In the genomic region with DNA sequence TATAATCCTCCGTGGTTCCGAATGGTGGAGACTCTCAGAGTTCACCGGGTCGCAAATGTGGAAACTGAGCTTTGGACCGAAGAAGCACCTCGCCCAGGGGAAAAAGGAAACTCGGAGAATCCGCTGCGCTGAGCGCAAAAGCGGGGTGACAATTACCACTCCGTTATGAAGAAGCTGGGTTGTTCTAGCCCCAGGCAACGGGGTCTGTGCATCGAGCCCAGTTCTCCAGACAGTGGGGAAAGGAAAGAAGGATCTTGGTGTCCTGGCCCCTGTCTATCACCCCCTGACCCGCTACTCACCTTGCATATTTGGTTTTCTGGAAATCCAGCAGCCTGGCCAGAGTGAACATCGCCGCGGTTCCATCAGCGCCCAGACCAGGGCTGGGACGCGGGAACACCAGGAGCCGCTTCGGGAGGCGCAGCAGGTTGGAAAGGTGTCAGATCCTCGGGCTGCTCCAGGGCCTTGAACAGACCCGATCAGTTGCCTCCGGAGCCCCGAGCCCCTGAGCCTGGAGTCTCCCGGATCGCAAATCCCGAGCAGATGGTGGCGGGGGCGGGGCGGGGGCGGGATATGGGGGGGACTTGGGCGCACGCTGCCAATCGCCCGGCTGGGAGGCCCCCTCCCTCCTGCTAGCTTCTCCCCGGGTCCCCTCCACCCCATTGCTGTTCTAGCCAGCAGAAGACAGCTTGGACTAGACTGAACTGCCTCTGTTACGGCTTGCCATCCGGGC, we compare ENCODE assay signal across 8 mouse cellular contexts. TPM values are rescaled to one million over a fixed set of nuclear protein-coding genes. Genes with fewer than 3 reads are reported as not detected.
DNase-seq lines count a peak whose midpoint lies in the region; ATAC-seq lines count a peak whose summit lies in the region.

A gene (minus strand): TSS at position 542 of the 730 bp plus-strand sequence.

- H3K36me3 ChIP-seq in kidney, embryonic 16.5 days (ENCODE audit: insufficient read depth, low read length) = no peaks in the 10 kb centered on the region
- H3K36me3 ChIP-seq in forebrain, embryonic 16.5 days (ENCODE audit: control insufficient read depth, insufficient read depth) = no peaks in the 10 kb centered on the region
- no peaks in the 10 kb centered on the region for H3K36me3 ChIP-seq in midbrain, embryonic 16.5 days (ENCODE audit: control insufficient read depth, insufficient read depth, low read length)

- no peaks in the 10 kb centered on the region for H3K9me3 ChIP-seq in kidney, embryonic 16.5 days (ENCODE audit: low read length)
- H3K9me3 ChIP-seq in forebrain, embryonic 16.5 days (ENCODE audit: control insufficient read depth, low read length) = no peaks in the 10 kb centered on the region
- no peaks in the 10 kb centered on the region for H3K9me3 ChIP-seq in midbrain, embryonic 16.5 days (replicated peaks; ENCODE audit: control insufficient read depth, low read length, poor library complexity, severe bottlenecking)

- no peak for DNase-seq in kidney, adult 8-10 months
- DNase-seq in left cerebral cortex, adult 18-20 months (ENCODE audit: low spot score in 2 of 2) = peak; percentile 41 to 69
- no peak for DNase-seq in B cell, adult 2 months

- no peaks in the 10 kb centered on the region for H3K4me1 ChIP-seq in kidney, embryonic 16.5 days (ENCODE audit: insufficient read depth, low read length)
- H3K4me1 ChIP-seq in brown adipose tissue, adult 24 weeks (ENCODE audit: control insufficient read depth, insufficient read depth, insufficient read length, low read length) = peaks cover 7% of the 10 kb centered on the region
- peaks cover 21% of the 10 kb centered on the region for H3K4me1 ChIP-seq in forebrain, embryonic 16.5 days (replicated peaks; ENCODE audit: control insufficient read depth, insufficient read depth, low read length)
- no peaks in the 10 kb centered on the region; the same call in none of the 2 replicates for H3K4me1 ChIP-seq in midbrain, embryonic 16.5 days (ENCODE audit: control insufficient read depth, insufficient read depth, low read length)

- peak within 1 kb of the TSS; percentile 37 for H3K4me3 ChIP-seq in kidney, embryonic 16.5 days (ENCODE audit: low read length)
- peak within 1 kb of the TSS; percentile 13 for H3K4me3 ChIP-seq in brown adipose tissue, adult 24 weeks (ENCODE audit: insufficient read depth, low read depth, low read length)
- peak within 1 kb of the TSS; percentile 81 for H3K4me3 ChIP-seq in forebrain, embryonic 16.5 days (replicated peaks; ENCODE audit: low read length)
- H3K4me3 ChIP-seq in midbrain, embryonic 16.5 days (ENCODE audit: low read depth, low read length) = peak within 1 kb of the TSS; percentile 62

- ATAC-seq in kidney, embryonic 16.5 days (ENCODE audit: low FRiP score, low TSS enrichment) = peak; percentile 51
- ATAC-seq in forebrain, embryonic 16.5 days = peak; percentile 92
- peak; percentile 85 for ATAC-seq in midbrain, embryonic 16.5 days
- ATAC-seq in megakaryocyte, adult 5-6 weeks (ENCODE audit: poor library complexity, severe bottlenecking) = no peak

- 3% methylated on average over 40 of the region's 42 CpGs for WGBS in kidney, embryonic 16.5 days
- 2% methylated on average over 42 of the region's 42 CpGs for WGBS in forebrain, embryonic 16.5 days
- WGBS in midbrain, embryonic 16.5 days = 2% methylated on average over 35 of the region's 42 CpGs

- H3K27me3 ChIP-seq in kidney, embryonic 16.5 days (ENCODE audit: insufficient read depth, low read length) = peaks cover 15% of the 10 kb centered on the region; the same call in 1 of the 2 replicates
- H3K27me3 ChIP-seq in forebrain, embryonic 16.5 days (replicated peaks; ENCODE audit: control insufficient read depth, insufficient read depth, low read length) = no peaks in the 10 kb centered on the region
- H3K27me3 ChIP-seq in midbrain, embryonic 16.5 days (ENCODE audit: control insufficient read depth, insufficient read depth, low read depth, low read length) = no peaks in the 10 kb centered on the region

- H3K9ac ChIP-seq in kidney, embryonic 16.5 days (replicated peaks; ENCODE audit: low read length) = peak within 1 kb of the TSS; percentile 59
- H3K9ac ChIP-seq in forebrain, embryonic 16.5 days (replicated peaks; ENCODE audit: low read depth, low read length) = peak within 1 kb of the TSS; percentile 79
- H3K9ac ChIP-seq in midbrain, embryonic 16.5 days (ENCODE audit: low read depth, low read length) = peak within 1 kb of the TSS; percentile 73

- peak within 1 kb of the TSS; percentile 65 for H3K4me2 ChIP-seq in kidney, embryonic 16.5 days (replicated peaks; ENCODE audit: low read depth, low read length)
- H3K4me2 ChIP-seq in forebrain, embryonic 16.5 days (ENCODE audit: low read length) = peak within 1 kb of the TSS; percentile 75
- peak within 1 kb of the TSS; percentile 82 for H3K4me2 ChIP-seq in midbrain, embryonic 16.5 days (ENCODE audit: low read length)

- H3K27ac ChIP-seq in kidney, embryonic 16.5 days (ENCODE audit: low read length) = no peak within 1 kb of the TSS
- H3K27ac ChIP-seq in brown adipose tissue, adult 24 weeks (replicated peaks; ENCODE audit: low read depth, low read length) = no peak within 1 kb of the TSS
- peak within 1 kb of the TSS; percentile 84 for H3K27ac ChIP-seq in forebrain, embryonic 16.5 days (ENCODE audit: low read length)
- peak within 1 kb of the TSS; percentile 69 for H3K27ac ChIP-seq in midbrain, embryonic 16.5 days (ENCODE audit: low read length)

RNA-seq across cellular contexts. Expression of the gene that starts here (rescaled TPM):
- polyA plus RNA-seq in kidney, embryonic 16.5 days (2015; fragmentation: Nextera tagmentation; extraction: Ambion mirVana) = 0.63 and 0.64 TPM in 2 replicates
- 1.3 and 3.4 TPM in 2 replicates for polyA plus RNA-seq in brown adipose tissue, adult 24 weeks (2012; ENCODE audit: insufficient read depth, insufficient read length, missing spikeins)
- polyA plus RNA-seq in forebrain, embryonic 16.5 days (2015; fragmentation: Nextera tagmentation; extraction: Ambion mirVana) = 77.4 and 91.5 TPM in 2 replicates
- total RNA-seq in left cerebral cortex, adult 18-20 months (2021) = 100 to 1,000 TPM; 102 to 105 TPM
- 52.2 and 74.2 TPM in 2 replicates for polyA plus RNA-seq in midbrain, embryonic 16.5 days (2015; fragmentation: Nextera tagmentation; extraction: Ambion mirVana)
- total RNA-seq in megakaryocyte, adult 5-6 weeks (2015) = not detected in 2 replicates
- not detected in 2 replicates for total RNA-seq in megakaryocyte, adult 5-6 weeks (2017)

Comparison
In these comparisons a context has a peak if more than half of its experiments do, and no peak if none do; other contexts are left out.
1. RNA of the gene that starts here (total RNA-seq): 102 to 105 TPM in left cerebral cortex, adult 18-20 months; not detected in megakaryocyte, adult 5-6 weeks; every median in the first group is over 100 times any median in the second.
2. RNA of the gene that starts here (polyA plus RNA-seq): 77.4 to 91.5 TPM in forebrain, embryonic 16.5 days and 52.2 to 74.2 TPM in midbrain, embryonic 16.5 days; 1.3 to 3.4 TPM in brown adipose tissue, adult 24 weeks and 0.63 to 0.64 TPM in kidney, embryonic 16.5 days; every median in the first group is over 10 times any median in the second.
3. Peak in ATAC-seq, H3K4me3 ChIP-seq, H3K9ac ChIP-seq and H3K4me2 ChIP-seq in kidney, embryonic 16.5 days; RNA of the gene not detected or under 1 TPM.
4. H3K27ac ChIP-seq: peak in forebrain, embryonic 16.5 days (single experiment) and midbrain, embryonic 16.5 days (single experiment); none in kidney, embryonic 16.5 days (single experiment) and brown adipose tissue, adult 24 weeks (single experiment).
5. H3K4me3 ChIP-seq: peak in every context shown above with its lines; median percentile 81 in forebrain, embryonic 16.5 days; 62 in midbrain, embryonic 16.5 days; 37 in kidney, embryonic 16.5 days; 13 in brown adipose tissue, adult 24 weeks.
6. DNase-seq: peak in left cerebral cortex, adult 18-20 months (2 of 2); none in kidney, adult 8-10 months (0 of 2) and B cell, adult 2 months (0 of 2).
7. Peak in every context shown above with its lines, with median percentiles within 50 percentile points of each other: H3K4me2 ChIP-seq and H3K9ac ChIP-seq.